Mouse (Mus musculus): ENCODE data around the gene Inafm2. TPM values are rescaled to one million over a fixed set of nuclear protein-coding genes. Genes with fewer than 3 reads are reported as not detected.

The Inafm2 gene
- total RNA-seq, 2 experiments from 2014 or later: 3.8 to 4.9 TPM

- intact Hi-C loops (cut with DNase I): no loop called here
- DNase-seq: no peak
Observed at GRCm38 (mm10) chr2:118723693-118724486, 21.7 kb upstream of the Inafm2 start.

GRCm38 (mm10) chr2:118725511-118725910 lies 20.0 kb upstream of the Inafm2 start:
- DNase-seq: no peak
- intact Hi-C loops (cut with DNase I): no loop called here

GRCm38 (mm10) chr2:118726873-118727272 lies 18.7 kb upstream of the Inafm2 start:
- no peak for DNase-seq
- intact Hi-C loops (cut with DNase I): no loop called here

GRCm38 (mm10) chr2:118727911-118728310 lies 17.6 kb upstream of the Inafm2 start:
- intact Hi-C loops (cut with DNase I): no loop called here

GRCm38 (mm10) chr2:118728337-118728736 lies 17.2 kb upstream of the Inafm2 start, which contains the start of gene Plcb2:
TSS of gene Plcb2 (minus strand) at chr2:118728438.
- DNase-seq: no peak
- intact Hi-C loops (cut with DNase I): no loop called here

More at GRCm38 (mm10) chr2:118727911-118728310, 17.6 kb upstream of the Inafm2 start:
- DNase-seq: no peak

- no peak for DNase-seq
- intact Hi-C loops (cut with DNase I): no loop called here
Observed at GRCm38 (mm10) chr2:118729194-118729593, 16.4 kb upstream of the Inafm2 start.

- intact Hi-C loops (cut with DNase I): loop anchor here (1.0 to 2.0 kb wide), 2 partner anchors 30 to 91 kb away; no protein-coding TSS in a partner anchor
- DNase-seq: no peak
Observed at GRCm38 (mm10) chr2:118729816-118730621, 15.5 kb upstream of the Inafm2 start.

- DNase-seq: peak; percentile 57 to 66
- intact Hi-C loops (cut with DNase I): loop anchor here (1.0 to 2.0 kb wide), 2 partner anchors 30 to 92 kb away; no protein-coding TSS in a partner anchor
Observed at GRCm38 (mm10) chr2:118730622-118730915, 15.0 kb upstream of the Inafm2 start.

GRCm38 (mm10) chr2:118731981-118732380 lies 13.6 kb upstream of the Inafm2 start:
- no peak for DNase-seq
- intact Hi-C loops (cut with DNase I): loop anchor here (2.0 kb wide), 1 partner anchor 93 kb away; no protein-coding TSS in a partner anchor

- DNase-seq: no peak
- intact Hi-C loops (cut with DNase I): no loop called here
Observed at GRCm38 (mm10) chr2:118733341-118733740, 12.2 kb upstream of the Inafm2 start.

GRCm38 (mm10) chr2:118740341-118740740 lies 5.2 kb upstream of the Inafm2 start:
- no peak for DNase-seq
- intact Hi-C loops (cut with DNase I): no loop called here

- intact Hi-C loops (cut with DNase I): no loop called here
- no peak for DNase-seq
Observed at GRCm38 (mm10) chr2:118741183-118741582, 4.4 kb upstream of the Inafm2 start.

- intact Hi-C loops (cut with DNase I): no loop called here
- DNase-seq: peak in 1 of 2 experiments; percentile 9
Observed at GRCm38 (mm10) chr2:118743261-118743943, 2.2 kb upstream of the Inafm2 start.

- intact Hi-C loops (cut with DNase I): loop anchor here (2.0 kb wide), 1 partner anchor 138 kb away; no protein-coding TSS in a partner anchor
- no peak for DNase-seq
Observed at GRCm38 (mm10) chr2:118744621-118745020, 937 bp upstream of the Inafm2 start.

- peak in 1 of 2 experiments; percentile 36 for DNase-seq
- intact Hi-C loops (cut with DNase I): loop anchor here (2.0 kb wide), 2 partner anchors 15 to 137 kb away; no protein-coding TSS in a partner anchor
Observed at GRCm38 (mm10) chr2:118745915-118746901, 650 bp downstream of the Inafm2 start.

- intact Hi-C loops (cut with DNase I): loop anchor here (2.0 kb wide), 1 partner anchor 13 kb away; no protein-coding TSS in a partner anchor
- no peak for DNase-seq
Observed at GRCm38 (mm10) chr2:118747301-118747960, 1.9 kb downstream of the Inafm2 start.

- intact Hi-C loops (cut with DNase I): no loop called here
Observed at GRCm38 (mm10) chr2:118749341-118749884, 3.9 kb downstream of the Inafm2 start.

GRCm38 (mm10) chr2:118750476-118750875 lies 4.9 kb downstream of the Inafm2 start:
- DNase-seq: no peak
- intact Hi-C loops (cut with DNase I): no loop called here

More at GRCm38 (mm10) chr2:118749341-118749884, 3.9 kb downstream of the Inafm2 start:
- no peak for DNase-seq
